Mouse (Mus musculus) induced T-regulatory cell, adult 2 months (primary cell): ENCODE measurements around the gene Upp2.

Experiments used
- DNase-seq: peaks from one replicate; pipeline ENCODE4 v3.0.0-alpha.2; 2012; ENCODE audit warnings: low read depth

Upp2 gene

GRCm38 (mm10) chr2:58615766-58616165 lies 48.7 kb downstream of the Upp2 start:
- DNase-seq, result no peak

GRCm38 (mm10) chr2:58625186-58625585 lies 58.1 kb downstream of the Upp2 start:
- no peak for DNase-seq

- no peak for DNase-seq
These were observed 58.6 kb downstream of the Upp2 start for GRCm38 (mm10) chr2:58625681-58626080.

GRCm38 (mm10) chr2:58626136-58626769 lies 59.2 kb downstream of the Upp2 start:
- no peak for DNase-seq

GRCm38 (mm10) chr2:58627981-58628380 lies 60.9 kb downstream of the Upp2 start:
- no peak for DNase-seq

- DNase-seq, result no peak
These were observed 61.9 kb downstream of the Upp2 start for GRCm38 (mm10) chr2:58628993-58629392.

GRCm38 (mm10) chr2:58629440-58629839 lies 62.3 kb downstream of the Upp2 start:
- DNase-seq, result no peak

GRCm38 (mm10) chr2:58633791-58634190 lies 66.7 kb downstream of the Upp2 start:
- DNase-seq, result no peak

- DNase-seq, result no peak
These were observed 74.9 kb downstream of the Upp2 start for GRCm38 (mm10) chr2:58641761-58642555.

- no peak for DNase-seq
These were observed 78.6 kb downstream of the Upp2 start for GRCm38 (mm10) chr2:58645667-58646066.

- no peak for DNase-seq
These were observed 88.1 kb downstream of the Upp2 start for GRCm38 (mm10) chr2:58655169-58655568.

GRCm38 (mm10) chr2:58656959-58657358 lies 89.9 kb downstream of the Upp2 start:
- DNase-seq, result no peak

- DNase-seq, result no peak
These were observed 90.8 kb downstream of the Upp2 start for GRCm38 (mm10) chr2:58657855-58658254.

GRCm38 (mm10) chr2:58660591-58660990 lies 93.5 kb downstream of the Upp2 start:
- no peak for DNase-seq

- DNase-seq, result no peak
These were observed 94.0 kb downstream of the Upp2 start for GRCm38 (mm10) chr2:58661116-58661515.

- no peak for DNase-seq
These were observed 95.6 kb downstream of the Upp2 start for GRCm38 (mm10) chr2:58662661-58663060.

GRCm38 (mm10) chr2:58663404-58664120 lies 96.5 kb downstream of the Upp2 start:
- no peak for DNase-seq

GRCm38 (mm10) chr2:58665081-58665814 lies 98.2 kb downstream of the Upp2 start:
- peak; percentile 61 for DNase-seq

GRCm38 (mm10) chr2:58667298-58667697 lies 100.2 kb downstream of the Upp2 start:
- no peak for DNase-seq

- peak; percentile 26 for DNase-seq
These were observed 100.9 kb downstream of the Upp2 start for GRCm38 (mm10) chr2:58667991-58668390.

- DNase-seq, result no peak
These were observed 102.0 kb downstream of the Upp2 start for GRCm38 (mm10) chr2:58669114-58669513.

- DNase-seq, result no peak
These were observed 105.4 kb downstream of the Upp2 start for GRCm38 (mm10) chr2:58672520-58672919.
